Mouse (Mus musculus): ENCODE measurements around the gene Rgl1. TPM values are rescaled to one million over a fixed set of nuclear protein-coding genes. Genes with fewer than 3 reads are reported as not detected.
"Not testable (repeated sequence)": the region's sequence is repeated elsewhere in the genome, so short reads cannot be mapped to it uniquely, and the experiment has no call there.

The Rgl1 gene
- polyA plus RNA-seq, 1 experiment from 2014 or later = 45.4 TPM

- H3K27me3 ChIP-seq (replicated peaks; ENCODE audit: control insufficient read depth, insufficient read depth, low read length) = no peaks in the 10 kb centered on the region
- no peak overlapping the region for H3K4me3 ChIP-seq (ENCODE audit: low read length)
- 28% methylated on average over 4 of the region's 4 CpGs for WGBS
- H3K36me3 ChIP-seq (ENCODE audit: control insufficient read depth, insufficient read depth, low read length) = no peaks in the 10 kb centered on the region
- H3K9me3 ChIP-seq (ENCODE audit: control insufficient read depth, low read length) = no peaks in the 10 kb centered on the region
- peaks cover 12% of the 10 kb centered on the region for H3K4me1 ChIP-seq (ENCODE audit: control insufficient read depth, insufficient read depth, low read length)
- ATAC-seq = no peak
- H3K9ac ChIP-seq (ENCODE audit: low read depth, low read length) = no peak overlapping the region
- H3K27ac ChIP-seq (ENCODE audit: low read length) = no peak overlapping the region
- no peak overlapping the region for H3K4me2 ChIP-seq (ENCODE audit: low read depth, low read length)
Observed at GRCm38 (mm10) chr1:152788121-152788660, 22.0 kb upstream of the Rgl1 start.

- Histone ChIP-seq H3K4me1 (ENCODE audit: control insufficient read depth, insufficient read depth, low read length) (peaks cover 12% of the 10 kb centered on the region), H3K27ac (ENCODE audit: low read length) (no peak overlapping the region), H3K27me3 (replicated peaks; ENCODE audit: control insufficient read depth, insufficient read depth, low read length) (no peaks in the 10 kb centered on the region), H3K9ac (ENCODE audit: low read depth, low read length) (no peak overlapping the region), H3K9me3 (ENCODE audit: control insufficient read depth, low read length) (no peaks in the 10 kb centered on the region), H3K4me3 (ENCODE audit: low read length) (no peak overlapping the region), H3K36me3 (ENCODE audit: control insufficient read depth, insufficient read depth, low read length) (no peaks in the 10 kb centered on the region), H3K4me2 (ENCODE audit: low read depth, low read length) (no peak overlapping the region)
- WGBS = 76% methylated on average over 4 of the region's 4 CpGs
- ATAC-seq = no peak
Observed at GRCm38 (mm10) chr1:152786953-152787352, 20.8 kb upstream of the Rgl1 start.

- WGBS = 82% methylated on average over 3 of the region's 3 CpGs
- not testable (repeated sequence) for H3K4me2 ChIP-seq (ENCODE audit: low read depth, low read length); H3K4me1 ChIP-seq (ENCODE audit: control insufficient read depth, insufficient read depth, low read length); H3K9ac ChIP-seq (ENCODE audit: low read depth, low read length); H3K36me3 ChIP-seq (ENCODE audit: control insufficient read depth, insufficient read depth, low read length); ATAC-seq; H3K27ac ChIP-seq (ENCODE audit: low read length); H3K27me3 ChIP-seq (replicated peaks; ENCODE audit: control insufficient read depth, insufficient read depth, low read length); H3K9me3 ChIP-seq (ENCODE audit: control insufficient read depth, low read length); H3K4me3 ChIP-seq (ENCODE audit: low read length)
Observed at GRCm38 (mm10) chr1:152785446-152785845, 19.3 kb upstream of the Rgl1 start.

DNA sequence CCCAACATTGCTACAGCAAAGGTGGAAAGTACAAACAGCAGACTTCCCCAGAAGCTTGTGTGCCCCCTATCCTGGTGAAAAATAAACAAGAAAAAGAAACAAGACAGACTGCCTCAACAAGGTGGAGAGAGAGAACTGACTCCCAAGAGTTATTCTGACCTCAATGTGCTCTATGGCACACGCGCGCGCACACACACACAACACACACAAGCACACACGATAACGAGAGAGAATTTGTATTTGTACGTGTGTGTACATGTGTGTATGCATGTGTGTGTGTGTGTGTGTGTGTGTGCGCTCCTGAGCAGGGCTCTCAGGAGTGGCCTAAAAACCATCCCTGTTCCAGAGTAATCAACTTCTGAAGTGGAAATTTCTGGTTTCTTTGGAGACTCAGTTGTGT is 18.5 kb upstream of the Rgl1 start:
- no peak for ATAC-seq
- Histone ChIP-seq H3K4me1 (ENCODE audit: control insufficient read depth, insufficient read depth, low read length) (0 out of 2 replicates have a peak, but pooled peaks cover 4% of the 10 kb centered on the region), H3K9ac (ENCODE audit: low read depth, low read length) (no peak overlapping the region)

GRCm38 (mm10) chr1:152779071-152779737 is 13.1 kb upstream of the Rgl1 start:
- Histone ChIP-seq H3K27me3 (replicated peaks; ENCODE audit: control insufficient read depth, insufficient read depth, low read length) (no peaks in the 10 kb centered on the region), H3K4me3 (ENCODE audit: low read length) (no peak overlapping the region), H3K4me1 (ENCODE audit: control insufficient read depth, insufficient read depth, low read length) (no peaks in the 10 kb centered on the region), H3K36me3 (ENCODE audit: control insufficient read depth, insufficient read depth, low read length) (no peaks in the 10 kb centered on the region), H3K9ac (ENCODE audit: low read depth, low read length) (no peak overlapping the region), H3K4me2 (ENCODE audit: low read depth, low read length) (peak overlapping the region; percentile 30; the same call in 1 of the 2 replicates), H3K9me3 (ENCODE audit: control insufficient read depth, low read length) (no peaks in the 10 kb centered on the region), H3K27ac (ENCODE audit: low read length) (no peak overlapping the region)
- WGBS = 29% methylated on average over 10 of the region's 10 CpGs
- ATAC-seq = peak; percentile 96

More for the DNA sequence above, 18.5 kb upstream of the Rgl1 start:
- WGBS = 96% methylated on average over 8 of the region's 8 CpGs
- Histone ChIP-seq H3K36me3 (ENCODE audit: control insufficient read depth, insufficient read depth, low read length) (no peaks in the 10 kb centered on the region), H3K27ac (ENCODE audit: low read length) (no peak overlapping the region), H3K9me3 (ENCODE audit: control insufficient read depth, low read length) (no peaks in the 10 kb centered on the region), H3K4me2 (ENCODE audit: low read depth, low read length) (no peak overlapping the region), H3K27me3 (replicated peaks; ENCODE audit: control insufficient read depth, insufficient read depth, low read length) (no peaks in the 10 kb centered on the region), H3K4me3 (ENCODE audit: low read length) (no peak overlapping the region)

- H3K27ac ChIP-seq (ENCODE audit: low read length); H3K4me3 ChIP-seq (ENCODE audit: low read length); ATAC-seq; H3K36me3 ChIP-seq (ENCODE audit: control insufficient read depth, insufficient read depth, low read length); H3K4me2 ChIP-seq (ENCODE audit: low read depth, low read length); H3K9me3 ChIP-seq (ENCODE audit: control insufficient read depth, low read length); H3K9ac ChIP-seq (ENCODE audit: low read depth, low read length); H3K4me1 ChIP-seq (ENCODE audit: control insufficient read depth, insufficient read depth, low read length); H3K27me3 ChIP-seq (replicated peaks; ENCODE audit: control insufficient read depth, insufficient read depth, low read length): not testable (repeated sequence)
- WGBS = 82% methylated on average over 3 of the region's 3 CpGs
Observed at GRCm38 (mm10) chr1:152774601-152775000, 8.4 kb upstream of the Rgl1 start.

DNA sequence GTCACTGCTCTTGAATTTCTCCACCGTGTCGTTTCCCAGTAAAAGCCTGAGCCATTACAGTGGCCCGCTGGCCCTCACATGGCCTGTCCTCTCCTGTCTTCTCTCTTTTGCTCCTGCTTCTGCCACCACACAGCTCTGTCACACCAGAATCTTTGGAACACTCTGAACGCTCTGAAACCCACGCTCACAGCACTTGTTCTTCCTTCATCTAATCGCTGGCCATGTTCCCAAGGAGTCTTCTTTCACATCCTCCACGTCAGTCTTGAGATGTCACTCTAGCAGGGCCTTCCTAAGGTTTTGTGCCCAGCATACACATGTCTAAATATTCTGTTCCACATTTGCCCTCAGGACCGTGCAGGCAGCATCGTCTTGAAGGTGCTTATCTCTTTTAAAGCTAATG is 4.9 kb upstream of the Rgl1 start:
- peaks cover 6% of the 10 kb centered on the region for H3K36me3 ChIP-seq (ENCODE audit: control insufficient read depth, insufficient read depth, low read length)

DNA sequence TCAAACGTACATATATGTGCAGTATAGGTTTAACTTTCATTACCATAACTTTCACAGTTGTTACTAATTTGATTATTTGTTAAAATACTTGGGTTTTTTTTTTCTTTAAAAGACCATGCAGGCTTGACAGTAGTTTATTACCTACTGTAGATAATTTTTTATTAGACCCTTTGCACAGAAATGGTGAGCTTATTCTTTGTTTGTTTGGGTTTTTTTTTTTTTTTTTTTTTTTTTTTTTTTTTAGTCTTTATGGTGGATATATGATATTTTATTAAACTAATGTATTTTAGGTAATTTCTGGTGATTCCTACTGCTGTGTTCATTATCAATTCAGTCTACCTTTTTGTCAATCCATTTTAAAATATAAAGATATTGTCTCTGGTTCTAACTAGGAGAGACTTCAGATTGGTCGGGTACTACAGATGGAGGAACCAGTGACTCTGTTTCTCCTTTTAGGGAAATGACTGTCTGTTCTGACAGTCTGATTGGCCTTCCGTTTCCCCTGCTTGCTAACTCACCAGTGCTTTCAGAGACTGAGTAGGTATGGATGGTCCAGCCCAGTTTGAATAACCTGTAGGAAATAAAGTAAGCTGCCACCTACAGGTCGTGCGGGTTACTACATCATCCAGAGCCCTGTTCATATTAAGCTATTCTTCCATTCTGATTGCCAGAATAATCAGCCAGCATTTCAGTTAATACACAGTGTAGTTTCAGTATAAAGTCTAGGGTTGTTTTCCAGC is 1.8 kb upstream of the Rgl1 start:
- H3K27ac ChIP-seq (ENCODE audit: low read length) = no peak overlapping the region
- H3K9me3 ChIP-seq (ENCODE audit: control insufficient read depth, low read length) = no peaks in the 10 kb centered on the region
- 0 out of 2 replicates have a peak, but pooled peaks cover 2% of the 10 kb centered on the region for H3K27me3 ChIP-seq (replicated peaks; ENCODE audit: control insufficient read depth, insufficient read depth, low read length)
- H3K4me3 ChIP-seq (ENCODE audit: low read length) = peak overlapping the region; percentile 29
- no peak overlapping the region for H3K9ac ChIP-seq (ENCODE audit: low read depth, low read length)
- 6% methylated on average over 5 of the region's 5 CpGs for WGBS
- ATAC-seq = peak; percentile 27
- H3K4me1 ChIP-seq (ENCODE audit: control insufficient read depth, insufficient read depth, low read length) = peaks cover 4% of the 10 kb centered on the region; the same call in 1 of the 2 replicates
- H3K4me2 ChIP-seq (ENCODE audit: low read depth, low read length) = peak overlapping the region; percentile 47
- H3K36me3 ChIP-seq (ENCODE audit: control insufficient read depth, insufficient read depth, low read length) = peaks cover 3% of the 10 kb centered on the region

More for the DNA sequence above, 4.9 kb upstream of the Rgl1 start:
- no peaks in the 10 kb centered on the region for H3K27me3 ChIP-seq (replicated peaks; ENCODE audit: control insufficient read depth, insufficient read depth, low read length)
- H3K4me2 ChIP-seq (ENCODE audit: low read depth, low read length) = no peak overlapping the region
- no peak overlapping the region for H3K27ac ChIP-seq (ENCODE audit: low read length)
- no peak overlapping the region for H3K4me3 ChIP-seq (ENCODE audit: low read length)
- H3K9ac ChIP-seq (ENCODE audit: low read depth, low read length) = no peak overlapping the region
- H3K9me3 ChIP-seq (ENCODE audit: control insufficient read depth, low read length) = no peaks in the 10 kb centered on the region
- ATAC-seq = no peak
- peaks cover 4% of the 10 kb centered on the region; the same call in 1 of the 2 replicates for H3K4me1 ChIP-seq (ENCODE audit: control insufficient read depth, insufficient read depth, low read length)
- 89% methylated on average over 9 of the region's 9 CpGs for WGBS
